Mouse (Mus musculus) kidney, adult 2 months (tissue): ENCODE results near the gene Tctn3.

Experiments
- CTCF ChIP-seq: fragments of 200-500 bp; conservative IDR thresholded peaks from 2 replicates; pipeline ENCODE4 v1.5.1; 2011; ENCODE audit warnings: low read depth, mild to moderate bottlenecking, control low read depth, low read length, moderate library complexity, mixed read lengths; ENCODE audit not compliant: insufficient read depth, insufficient read length
- POLR2A ChIP-seq: fragments of 200-500 bp; IDR thresholded peaks from one replicate; pipeline ENCODE4 v1.6.1; 2011; ENCODE audit warnings: low read depth, low read length, control low read depth

DNA sequence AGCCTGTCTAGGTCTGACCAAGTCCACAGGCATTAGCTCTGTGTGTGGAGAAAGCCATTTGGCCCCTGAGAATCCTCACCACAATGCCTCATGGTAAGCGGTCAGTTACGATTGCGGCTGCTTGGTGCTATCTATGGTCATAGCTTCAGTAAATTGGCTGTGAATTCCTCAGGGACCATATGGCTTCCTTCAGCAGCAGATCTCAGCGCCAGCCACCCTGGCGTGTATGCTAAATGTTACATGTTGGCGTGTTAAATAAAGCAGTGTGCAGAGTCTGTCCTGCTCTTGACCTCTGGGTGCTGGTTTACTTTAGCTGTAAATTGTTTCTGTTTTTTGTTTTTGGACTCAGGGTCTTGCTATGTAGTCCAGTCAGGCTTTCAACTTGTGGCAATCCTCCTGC, 58.2 kb downstream of the Tctn3 start:
- TF ChIP-seq CTCF (no peak), POLR2A (no peak)
